24 mouse cellular contexts compared by ENCODE assay signal in genomic region chr2:69155861-69156260, GRCm38 (mm10). TPM values are rescaled to one million over a fixed set of nuclear protein-coding genes. Genes with fewer than 3 reads are reported as not detected.
DNase-seq lines count a peak whose midpoint lies in the region; ATAC-seq and TF ChIP-seq lines count a peak whose summit lies in the region.
"Had no signal": no experiment of that assay in that cellular context is flagged by ENCODE, and none has a peak within 500 bp of the region (broad histone marks: within the 10 kb centered on the region; RNA-seq: fewer than 3 reads in every experiment).

No protein-coding gene starts in this region.

- 54% methylated on average over 3 of the region's 3 CpGs for WGBS in heart, embryonic 10.5 days
- 48% methylated on average over 3 of the region's 3 CpGs for WGBS in lung, embryonic 14.5 days
- WGBS in embryonic facial prominence, embryonic 15.5 days: 35% methylated on average over 3 of the region's 3 CpGs
- WGBS in limb, embryonic 15.5 days: 49% methylated on average over 3 of the region's 3 CpGs
- WGBS in liver, postnatal 0 days (ENCODE audit: insufficient replicate concordance): 65% methylated on average over 3 of the region's 3 CpGs

- peak; percentile 52 for DNase-seq in heart, embryonic 10.5 days (ENCODE audit: low spot score)
- DNase-seq in heart, adult 9 months (ENCODE audit: low spot score in 2 of 2): no peak
- peak; percentile 21 for DNase-seq in lung, embryonic 14.5 days
- no peak for DNase-seq in lung, postnatal 25 days (ENCODE audit: low spot score)
- DNase-seq in T-cell, adult 2 months (ENCODE audit: low spot score): no peak
- no peak for DNase-seq in liver, postnatal 0 days
- DNase-seq: adrenal gland, postnatal 36 days; cerebellum, adult 11-12 months; cerebellum, postnatal 14 days; heart, adult 18-20 months; kidney, adult 2 months; layer of hippocampus, postnatal 36 days; lung, postnatal 36 days; thymus, postnatal 25 days had no signal

- no peak for TF ChIP-seq CTCF in lung, embryonic 14.5 days (IDR thresholded peaks at IDR 0.05; ENCODE audit: low read depth)
- TF ChIP-seq CTCF in liver, postnatal 0 days (IDR thresholded peaks at IDR 0.05; ENCODE audit: low read depth): no peak

- no peaks in the 10 kb centered on the region for H3K9me3 ChIP-seq in heart, embryonic 10.5 days
- no peaks in the 10 kb centered on the region for H3K9me3 ChIP-seq in lung, embryonic 14.5 days (ENCODE audit: low read depth, low read length)
- no peaks in the 10 kb centered on the region for H3K9me3 ChIP-seq in embryonic facial prominence, embryonic 15.5 days (replicated peaks)
- no peaks in the 10 kb centered on the region for H3K9me3 ChIP-seq in limb, embryonic 15.5 days
- no peaks in the 10 kb centered on the region for H3K9me3 ChIP-seq in liver, postnatal 0 days (ENCODE audit: low read length)
- H3K9me3 ChIP-seq: forebrain, embryonic 15.5 days; liver, embryonic 15.5 days; midbrain, embryonic 15.5 days; neural tube, embryonic 15.5 days had no signal

- no peak overlapping the region for H3K9ac ChIP-seq in lung, embryonic 14.5 days
- H3K9ac ChIP-seq in embryonic facial prominence, embryonic 15.5 days: no peak overlapping the region
- H3K9ac ChIP-seq in limb, embryonic 15.5 days: no peak overlapping the region
- no peak overlapping the region for H3K9ac ChIP-seq in liver, postnatal 0 days (replicated peaks)
- H3K9ac ChIP-seq: forebrain, embryonic 15.5 days; liver, embryonic 15.5 days; midbrain, embryonic 15.5 days; neural tube, embryonic 15.5 days had no signal

- no peak overlapping the region for H3K4me2 ChIP-seq in lung, embryonic 14.5 days
- H3K4me2 ChIP-seq in embryonic facial prominence, embryonic 15.5 days (replicated peaks): no peak overlapping the region
- no peak overlapping the region for H3K4me2 ChIP-seq in limb, embryonic 15.5 days
- H3K4me2 ChIP-seq in liver, postnatal 0 days (ENCODE audit: low read depth, low read length): no peak overlapping the region
- H3K4me2 ChIP-seq: forebrain, embryonic 15.5 days; liver, embryonic 15.5 days; midbrain, embryonic 15.5 days; neural tube, embryonic 15.5 days had no signal

- no peak overlapping the region for H3K4me3 ChIP-seq in heart, embryonic 10.5 days
- no peak overlapping the region for H3K4me3 ChIP-seq in lung, embryonic 14.5 days (ENCODE audit: low read depth, low read length)
- no peak overlapping the region for H3K4me3 ChIP-seq in embryonic facial prominence, embryonic 15.5 days (replicated peaks)
- no peak overlapping the region for H3K4me3 ChIP-seq in limb, embryonic 15.5 days
- no peak overlapping the region for H3K4me3 ChIP-seq in liver, postnatal 0 days (ENCODE audit: low read depth, low read length)
- H3K4me3 ChIP-seq: forebrain, embryonic 15.5 days; layer of hippocampus, adult 2 months; liver, embryonic 15.5 days; midbrain, embryonic 15.5 days; neural tube, embryonic 15.5 days had no signal

- H3K4me1 ChIP-seq in heart, embryonic 10.5 days: peaks cover 4% of the 10 kb centered on the region; the same call in 1 of the 2 replicates
- H3K4me1 ChIP-seq in lung, embryonic 14.5 days (ENCODE audit: insufficient read depth): no peaks in the 10 kb centered on the region
- no peaks in the 10 kb centered on the region for H3K4me1 ChIP-seq in embryonic facial prominence, embryonic 15.5 days
- no peaks in the 10 kb centered on the region for H3K4me1 ChIP-seq in limb, embryonic 15.5 days
- H3K4me1 ChIP-seq in liver, postnatal 0 days (ENCODE audit: insufficient read depth): peaks cover 7% of the 10 kb centered on the region
- H3K4me1 ChIP-seq: forebrain, embryonic 15.5 days; liver, embryonic 15.5 days; midbrain, embryonic 15.5 days; neural tube, embryonic 15.5 days had no signal

- peak; percentile 78; the same call in 1 of the 2 replicates for ATAC-seq in lung, embryonic 14.5 days (ENCODE audit: insufficient read depth)
- ATAC-seq in embryonic facial prominence, embryonic 15.5 days (ENCODE audit: insufficient number of reproducible peaks, low FRiP score, low TSS enrichment, low read depth): peak; percentile 63; the same call in 1 of the 2 replicates
- peak; percentile 44; the same call in 1 of the 2 replicates for ATAC-seq in limb, embryonic 15.5 days (ENCODE audit: insufficient number of reproducible peaks, low FRiP score, low TSS enrichment, low read depth)
- ATAC-seq in liver, postnatal 0 days: no peak
- ATAC-seq: forebrain, embryonic 15.5 days; hindbrain, embryonic 16.5 days; midbrain, embryonic 15.5 days had no signal

- TF ChIP-seq EP300 in liver, postnatal 0 days (IDR thresholded peaks at IDR 0.05; ENCODE audit: low read depth): no peak

- no peaks in the 10 kb centered on the region for H3K36me3 ChIP-seq in heart, embryonic 10.5 days
- no peaks in the 10 kb centered on the region for H3K36me3 ChIP-seq in lung, embryonic 14.5 days (ENCODE audit: insufficient read depth)
- no peaks in the 10 kb centered on the region for H3K36me3 ChIP-seq in embryonic facial prominence, embryonic 15.5 days
- no peaks in the 10 kb centered on the region for H3K36me3 ChIP-seq in limb, embryonic 15.5 days
- peaks cover 3% of the 10 kb centered on the region; the same call in 1 of the 2 replicates for H3K36me3 ChIP-seq in liver, postnatal 0 days (replicated peaks; ENCODE audit: insufficient read depth, low read length)
- H3K36me3 ChIP-seq: forebrain, embryonic 15.5 days; liver, embryonic 15.5 days; midbrain, embryonic 15.5 days; neural tube, embryonic 15.5 days had no signal

- H3K27me3 ChIP-seq in heart, embryonic 10.5 days (ENCODE audit: insufficient read depth, poor library complexity, severe bottlenecking): no peaks in the 10 kb centered on the region
- H3K27me3 ChIP-seq in lung, embryonic 14.5 days (ENCODE audit: insufficient read depth, low read length): no peaks in the 10 kb centered on the region
- H3K27me3 ChIP-seq in embryonic facial prominence, embryonic 15.5 days: no peaks in the 10 kb centered on the region
- H3K27me3 ChIP-seq in limb, embryonic 15.5 days: no peaks in the 10 kb centered on the region
- H3K27me3 ChIP-seq in liver, postnatal 0 days (ENCODE audit: insufficient read depth, low read length): no peaks in the 10 kb centered on the region
- H3K27me3 ChIP-seq: CH12.LX; forebrain, embryonic 15.5 days; liver, embryonic 15.5 days; midbrain, embryonic 15.5 days; neural tube, embryonic 15.5 days had no signal

- H3K27ac ChIP-seq in heart, embryonic 10.5 days: no peak overlapping the region
- H3K27ac ChIP-seq in lung, embryonic 14.5 days (ENCODE audit: low read depth): no peak overlapping the region
- H3K27ac ChIP-seq in embryonic facial prominence, embryonic 15.5 days (replicated peaks): no peak overlapping the region
- no peak overlapping the region for H3K27ac ChIP-seq in limb, embryonic 15.5 days
- no peak overlapping the region for H3K27ac ChIP-seq in liver, postnatal 0 days (ENCODE audit: low read depth)
- H3K27ac ChIP-seq: forebrain, embryonic 15.5 days; layer of hippocampus, adult 2 months; liver, embryonic 15.5 days; midbrain, embryonic 15.5 days; neural tube, embryonic 15.5 days had no signal

RNA-seq across cellular contexts. Expression of gene Nostrin, which starts 20.3 kb away (rescaled TPM):
- polyA plus RNA-seq in heart, embryonic 10.5 days (2016; fragmentation: Nextera tagmentation; extraction: Ambion mirVana): 2.1 and 3.8 TPM in 2 replicates
- 11.6 and 14.4 TPM in 2 replicates for polyA plus RNA-seq in lung, embryonic 14.5 days (2014; fragmentation: Nextera tagmentation; extraction: Ambion mirVana)
- 0.84 and 0.95 TPM in 2 replicates for polyA plus RNA-seq in embryonic facial prominence, embryonic 15.5 days (2015; fragmentation: Nextera tagmentation; extraction: Ambion mirVana)
- 1.0 and 1.7 TPM in 2 replicates for polyA plus RNA-seq in limb, embryonic 15.5 days (2015; fragmentation: Nextera tagmentation; extraction: Ambion mirVana)
- polyA plus RNA-seq in liver, postnatal 0 days (2015; fragmentation: Nextera tagmentation; extraction: Ambion mirVana): 10.9 and 11.4 TPM in 2 replicates

RNA-seq across cellular contexts. Expression of gene Spc25, which starts 50.1 kb away (rescaled TPM):
- polyA plus RNA-seq in heart, embryonic 10.5 days (2016; fragmentation: Nextera tagmentation; extraction: Ambion mirVana): 144 and 158 TPM in 2 replicates
- 192 and 198 TPM in 2 replicates for polyA plus RNA-seq in lung, embryonic 14.5 days (2014; fragmentation: Nextera tagmentation; extraction: Ambion mirVana)
- polyA plus RNA-seq in embryonic facial prominence, embryonic 15.5 days (2015; fragmentation: Nextera tagmentation; extraction: Ambion mirVana): 122 and 125 TPM in 2 replicates
- 132 TPM in 2 replicates for polyA plus RNA-seq in limb, embryonic 15.5 days (2015; fragmentation: Nextera tagmentation; extraction: Ambion mirVana)
- 98.6 and 105 TPM in 2 replicates for polyA plus RNA-seq in liver, postnatal 0 days (2015; fragmentation: Nextera tagmentation; extraction: Ambion mirVana)

RNA-seq across cellular contexts. Expression of gene G6pc2, which starts 55.0 kb away (rescaled TPM):
- not detected in 2 replicates for polyA plus RNA-seq in heart, embryonic 10.5 days (2016; fragmentation: Nextera tagmentation; extraction: Ambion mirVana)
- not detected in 2 replicates for polyA plus RNA-seq in lung, embryonic 14.5 days (2014; fragmentation: Nextera tagmentation; extraction: Ambion mirVana)
- polyA plus RNA-seq in embryonic facial prominence, embryonic 15.5 days (2015; fragmentation: Nextera tagmentation; extraction: Ambion mirVana): not detected in 2 replicates
- polyA plus RNA-seq in limb, embryonic 15.5 days (2015; fragmentation: Nextera tagmentation; extraction: Ambion mirVana): not detected in 2 replicates
- not detected in 2 replicates for polyA plus RNA-seq in liver, postnatal 0 days (2015; fragmentation: Nextera tagmentation; extraction: Ambion mirVana)
- polyA plus RNA-seq: forebrain, embryonic 15.5 days; heart, embryonic 16.5 days; liver, embryonic 15.5 days; midbrain, embryonic 15.5 days had no signal

Comparison
In these comparisons a context has a peak if more than half of its experiments do, and no peak if none do; other contexts are left out.
1. DNase-seq: peak in heart, embryonic 10.5 days (single experiment) and lung, embryonic 14.5 days (single experiment); none in heart, adult 9 months (0 of 2), lung, postnatal 25 days (single experiment), T-cell, adult 2 months (single experiment) and liver, postnatal 0 days (single experiment).